Mouse (Mus musculus): ENCODE data around the gene Rhbdd1. TPM values are rescaled to one million over a fixed set of nuclear protein-coding genes. Genes with fewer than 3 reads are reported as not detected.

The Rhbdd1 gene
- total RNA-seq, 2 experiments from 2014 or later, result 13.0 to 16.4 TPM

GRCm38 (mm10) chr1:82475821-82476220 is 159.6 kb downstream of the Rhbdd1 start:
- ATAC-seq (ENCODE audit: poor library complexity, severe bottlenecking), result no peak

GRCm38 (mm10) chr1:82476256-82476655 is 160.0 kb downstream of the Rhbdd1 start:
- no peak for ATAC-seq (ENCODE audit: poor library complexity, severe bottlenecking)

- no peak for ATAC-seq (ENCODE audit: poor library complexity, severe bottlenecking)
Measured at GRCm38 (mm10) chr1:82476746-82477145, 160.5 kb downstream of the Rhbdd1 start.

- ATAC-seq (ENCODE audit: poor library complexity, severe bottlenecking), result no peak
Measured at GRCm38 (mm10) chr1:82479696-82480487, 163.6 kb downstream of the Rhbdd1 start.

GRCm38 (mm10) chr1:82482371-82482770 is 166.1 kb downstream of the Rhbdd1 start:
- no peak for ATAC-seq (ENCODE audit: poor library complexity, severe bottlenecking)

- no peak for ATAC-seq (ENCODE audit: poor library complexity, severe bottlenecking)
Measured at GRCm38 (mm10) chr1:82486371-82486770, 170.1 kb downstream of the Rhbdd1 start.

DNA sequence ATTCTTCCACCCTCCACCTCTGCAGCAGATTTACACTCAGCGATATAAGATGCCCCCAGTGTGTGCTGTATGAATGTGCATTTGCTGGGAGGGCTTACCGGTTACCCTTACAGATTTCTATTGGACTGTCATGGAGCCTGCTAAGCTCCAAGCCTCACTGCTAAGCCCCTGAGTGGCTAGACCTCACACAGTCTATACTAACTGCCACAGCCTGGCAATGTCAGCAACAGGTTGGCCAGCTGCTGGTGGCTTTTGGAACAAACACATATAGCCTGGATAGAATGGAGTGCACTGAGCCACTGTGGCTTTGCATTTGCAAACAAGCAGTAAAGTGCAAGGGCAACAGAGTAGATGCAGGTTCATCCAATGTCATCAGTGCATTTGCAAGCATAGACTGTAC is 175.7 kb downstream of the Rhbdd1 start:
- ATAC-seq (ENCODE audit: poor library complexity, severe bottlenecking), result no peak

Other genes with a start within 250 kb of the Rhbdd1 start
- gene Gm9747, start 83.3 kb upstream of the Rhbdd1 start, total RNA-seq (2015), result not detected in 2 replicates
- not detected in 2 replicates for gene Gm9747, start 83.3 kb upstream of the Rhbdd1 start, total RNA-seq (2017)
- gene Irs1, start 25.0 kb upstream of the Rhbdd1 start, total RNA-seq (2015), result 0.02 and 0.07 TPM in 2 replicates
- gene Irs1, start 25.0 kb upstream of the Rhbdd1 start, total RNA-seq (2017), result 0.16 TPM in 1 of 2 replicates, not detected in the other